Mouse (Mus musculus) macrophage (primary cell): Measurements from ENCODE around the gene Mphosph6. TPM values are rescaled to one million over a fixed set of nuclear protein-coding genes. Genes with fewer than 3 reads are reported as not detected.

ENCODE experiments used
- H3K27ac ChIP-seq: fragments of 350-480 bp; formaldehyde crosslinking; 2 replicates; pipeline ENCODE4 v1.9.0; 2021
- H3K36me3 ChIP-seq: fragments of 350-480 bp; formaldehyde crosslinking; 2 replicates; pipeline ENCODE4 v1.9.0; 2021; ENCODE audit errors: inconsistent target
- H3K4me3 ChIP-seq: fragments of 350-480 bp; formaldehyde crosslinking; 2 replicates; pipeline ENCODE4 v1.9.0; 2021; ENCODE audit errors: inconsistent target
- H3K79me2 ChIP-seq: fragments of 350-480 bp; formaldehyde crosslinking; 2 replicates; pipeline ENCODE4 v1.9.0; 2021; ENCODE audit errors: inconsistent target
- WGBS: methylation state at CpG from one replicate; pipeline ENCODE4 v1.1.7; 2026; ENCODE audit warnings: inconsistent platforms; ENCODE audit not compliant: missing documents; 5-methylcytosine and 5-hydroxymethylcytosine counted together
- polyA plus RNA-seq: library from polyadenylated mRNA; stranded (reverse); fragments of 250-400 nt; gene quantifications from 3 replicates; pipeline ENCODE4 v1.2.4, GENCODE M21; 2018; ENCODE audit warnings: inconsistent platforms

The Mphosph6 gene
- polyA plus RNA-seq, 1 experiment from 2014 or later, result 42.3 TPM

- Histone ChIP-seq H3K36me3 (no peaks in the 10 kb centered on the region), H3K27ac (no peak overlapping the region), H3K4me3 (no peak overlapping the region), H3K79me2 (no peaks in the 10 kb centered on the region)
- WGBS, result 59% methylated on average over 6 of the region's 9 CpGs
Observed at GRCm38 (mm10) chr8:117747886-117748730, 53.6 kb downstream of the Mphosph6 start.

- Histone ChIP-seq H3K4me3 (no peak overlapping the region), H3K36me3 (no peaks in the 10 kb centered on the region), H3K27ac (no peak overlapping the region), H3K79me2 (no peaks in the 10 kb centered on the region)
- 86% methylated on average over 1 of the region's 2 CpGs for WGBS
Observed at GRCm38 (mm10) chr8:117747428-117747827, 54.3 kb downstream of the Mphosph6 start.

- H3K27ac ChIP-seq, result no peak overlapping the region
- WGBS, result 89% methylated on average over 5 of the region's 5 CpGs
Observed at GRCm38 (mm10) chr8:117746651-117747050, 55.1 kb downstream of the Mphosph6 start.

GRCm38 (mm10) chr8:117742431-117743012 lies 59.2 kb downstream of the Mphosph6 start:
- WGBS, result 84% methylated on average over 15 of the region's 15 CpGs
- no peak overlapping the region for H3K4me3 ChIP-seq
- no peak overlapping the region for H3K27ac ChIP-seq

More at GRCm38 (mm10) chr8:117746651-117747050, 55.1 kb downstream of the Mphosph6 start:
- H3K36me3 ChIP-seq, result no peaks in the 10 kb centered on the region
- H3K4me3 ChIP-seq, result no peak overlapping the region
- H3K79me2 ChIP-seq, result no peaks in the 10 kb centered on the region

More at GRCm38 (mm10) chr8:117742431-117743012, 59.2 kb downstream of the Mphosph6 start:
- no peaks in the 10 kb centered on the region for H3K79me2 ChIP-seq
- H3K36me3 ChIP-seq, result no peaks in the 10 kb centered on the region

Other genes with a start within 250 kb of the Mphosph6 start
- 4.4 to 8.0 TPM (median 6.1 TPM) in 3 replicates for gene Sdr42e1, start 128.3 kb downstream of the Mphosph6 start, polyA plus RNA-seq
- gene Hsd17b2, start 100.0 kb downstream of the Mphosph6 start, polyA plus RNA-seq, result not detected in 3 replicates